Mouse (Mus musculus): ENCODE results near the gene Fam229a. TPM values are rescaled to one million over a fixed set of nuclear protein-coding genes. Genes with fewer than 3 reads are reported as not detected.

Fam229a gene
- polyA plus RNA-seq, 1 experiment from 2014 or later = not detected

DNA sequence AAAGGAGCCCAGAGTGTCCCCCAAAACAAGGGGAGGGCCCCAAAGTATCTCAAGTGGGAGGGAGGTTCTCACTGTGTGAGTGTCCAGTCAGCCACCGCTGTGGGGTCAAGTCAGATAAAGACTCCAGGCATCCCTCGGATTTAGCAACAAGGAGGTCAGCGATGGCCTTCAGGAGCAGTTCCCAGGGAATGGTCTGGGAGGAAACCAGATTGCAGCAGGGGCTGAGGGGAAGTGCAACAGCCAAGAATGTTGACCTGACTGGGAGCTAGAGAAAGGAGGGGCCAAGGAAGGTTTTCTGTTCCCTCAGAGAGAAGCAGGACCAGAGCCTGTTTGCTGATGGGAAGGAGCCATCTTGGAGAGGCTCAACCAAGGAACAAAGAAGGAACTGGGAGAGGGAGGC lies 8.0 kb downstream of the Fam229a start:
- 67% methylated on average over 3 of the region's 3 CpGs for WGBS

DNA sequence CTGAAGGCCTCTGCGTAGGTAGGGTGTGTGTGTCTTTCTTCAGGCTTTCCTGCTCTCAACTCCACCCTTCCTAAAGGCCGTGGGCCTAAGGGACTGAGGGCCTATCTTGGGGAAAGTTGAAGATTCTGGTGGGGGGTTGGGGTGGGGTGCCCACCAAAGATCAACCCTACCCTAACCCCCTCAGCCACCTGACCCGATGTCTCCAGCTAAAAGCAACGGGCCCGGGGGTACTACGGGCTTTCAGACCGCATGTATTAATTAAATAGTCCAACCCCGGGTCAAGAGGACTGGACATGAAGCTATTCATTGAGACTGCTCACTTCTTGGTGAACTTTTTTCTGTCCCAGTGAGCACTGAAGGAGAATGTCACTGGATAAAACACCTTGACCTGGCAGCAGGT lies 9.0 kb downstream of the Fam229a start:
- ATAC-seq (ENCODE audit: insufficient number of reproducible peaks, low FRiP score, low TSS enrichment, low read depth) = no peak
- Histone ChIP-seq H3K4me3 (replicated peaks) (peak overlapping the region; percentile 62), H3K4me1 (peaks cover 42% of the 10 kb centered on the region), H3K36me3 (no peaks in the 10 kb centered on the region), H3K27me3 (no peaks in the 10 kb centered on the region), H3K27ac (replicated peaks) (peak overlapping the region; percentile 89), H3K9me3 (replicated peaks) (no peaks in the 10 kb centered on the region), H3K9ac (no peak overlapping the region), H3K4me2 (replicated peaks) (peak overlapping the region; percentile 80)
- WGBS = 67% methylated on average over 8 of the region's 8 CpGs

More for the DNA sequence above, 8.0 kb downstream of the Fam229a start:
- Histone ChIP-seq H3K27ac (replicated peaks) (no peak overlapping the region), H3K4me2 (replicated peaks) (no peak overlapping the region), H3K4me1 (peaks cover 42% of the 10 kb centered on the region), H3K27me3 (no peaks in the 10 kb centered on the region), H3K36me3 (no peaks in the 10 kb centered on the region), H3K9me3 (replicated peaks) (no peaks in the 10 kb centered on the region), H3K9ac (no peak overlapping the region), H3K4me3 (replicated peaks) (no peak overlapping the region)
- no peak for ATAC-seq (ENCODE audit: insufficient number of reproducible peaks, low FRiP score, low TSS enrichment, low read depth)

GRCm38 (mm10) chr4:129500607-129501566 lies 9.9 kb downstream of the Fam229a start:
- Histone ChIP-seq H3K9me3 (replicated peaks) (no peaks in the 10 kb centered on the region), H3K27ac (replicated peaks) (peak overlapping the region; percentile 89), H3K4me1 (peaks cover 40% of the 10 kb centered on the region), H3K4me2 (replicated peaks) (peak overlapping the region; percentile 80), H3K27me3 (no peaks in the 10 kb centered on the region), H3K36me3 (no peaks in the 10 kb centered on the region), H3K4me3 (replicated peaks) (peak overlapping the region; percentile 62), H3K9ac (peak overlapping the region; percentile 47)
- 1% methylated on average over 48 of the region's 49 CpGs for WGBS
- peak; percentile 84 for ATAC-seq (ENCODE audit: insufficient number of reproducible peaks, low FRiP score, low TSS enrichment, low read depth)

GRCm38 (mm10) chr4:129502327-129502888 lies 11.4 kb downstream of the Fam229a start:
- H3K36me3 ChIP-seq = no peaks in the 10 kb centered on the region
- no peak overlapping the region for H3K27ac ChIP-seq (replicated peaks)
- H3K4me2 ChIP-seq (replicated peaks) = no peak overlapping the region
- 61% methylated on average over 9 of the region's 9 CpGs for WGBS
- no peak for ATAC-seq (ENCODE audit: insufficient number of reproducible peaks, low FRiP score, low TSS enrichment, low read depth)
- no peaks in the 10 kb centered on the region for H3K27me3 ChIP-seq
- H3K4me1 ChIP-seq = peaks cover 29% of the 10 kb centered on the region
- H3K4me3 ChIP-seq (replicated peaks) = no peak overlapping the region
- no peaks in the 10 kb centered on the region for H3K9me3 ChIP-seq (replicated peaks)
- H3K9ac ChIP-seq = no peak overlapping the region

GRCm38 (mm10) chr4:129502901-129503444 lies 12.0 kb downstream of the Fam229a start:
- ATAC-seq (ENCODE audit: insufficient number of reproducible peaks, low FRiP score, low TSS enrichment, low read depth) = no peak
- 0 out of 2 replicates have a peak overlapping the region, but pooled peaks have one; percentile 4 for H3K4me2 ChIP-seq (replicated peaks)

DNA sequence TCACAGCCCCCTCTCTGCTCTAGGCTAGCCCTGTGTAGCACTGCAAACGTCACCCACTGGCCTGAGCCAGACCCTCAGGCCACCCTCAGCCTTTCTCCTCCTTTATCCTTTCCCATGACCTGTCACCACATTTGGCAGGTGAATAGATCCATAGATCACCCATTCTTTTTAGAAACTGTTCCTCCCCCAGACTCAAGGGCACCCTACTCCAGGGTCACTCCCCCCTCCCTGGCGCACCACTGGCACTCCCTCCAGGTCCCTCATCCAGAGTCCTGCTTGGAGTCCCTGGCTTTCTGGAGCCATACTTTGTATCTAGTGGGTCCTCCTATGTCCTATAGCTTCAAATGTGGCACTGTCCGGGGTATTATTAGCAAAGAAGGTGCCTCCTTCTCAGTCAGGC lies 14.5 kb downstream of the Fam229a start:
- ATAC-seq (ENCODE audit: insufficient number of reproducible peaks, low FRiP score, low TSS enrichment, low read depth) = no peak
- no peak overlapping the region for H3K27ac ChIP-seq (replicated peaks)
- no peak overlapping the region for H3K4me3 ChIP-seq (replicated peaks)
- no peak overlapping the region for H3K4me2 ChIP-seq (replicated peaks)
- WGBS = 77% methylated on average over 3 of the region's 3 CpGs
- no peaks in the 10 kb centered on the region for H3K27me3 ChIP-seq
- no peaks in the 10 kb centered on the region for H3K9me3 ChIP-seq (replicated peaks)
- H3K9ac ChIP-seq = no peak overlapping the region
- no peaks in the 10 kb centered on the region for H3K36me3 ChIP-seq
- H3K4me1 ChIP-seq = peaks cover 21% of the 10 kb centered on the region

More at GRCm38 (mm10) chr4:129502901-129503444, 12.0 kb downstream of the Fam229a start:
- WGBS = 42% methylated on average over 11 of the region's 11 CpGs
- H3K27me3 ChIP-seq = no peaks in the 10 kb centered on the region
- no peak overlapping the region for H3K9ac ChIP-seq
- no peaks in the 10 kb centered on the region for H3K9me3 ChIP-seq (replicated peaks)
- H3K36me3 ChIP-seq = no peaks in the 10 kb centered on the region
- H3K4me1 ChIP-seq = peaks cover 29% of the 10 kb centered on the region
- H3K4me3 ChIP-seq (replicated peaks) = no peak overlapping the region
- no peak overlapping the region for H3K27ac ChIP-seq (replicated peaks)

GRCm38 (mm10) chr4:129507434-129508236 lies 16.6 kb downstream of the Fam229a start:
- Histone ChIP-seq H3K36me3 (no peaks in the 10 kb centered on the region), H3K27ac (replicated peaks) (no peak overlapping the region), H3K4me2 (replicated peaks) (no peak overlapping the region), H3K9me3 (replicated peaks) (no peaks in the 10 kb centered on the region), H3K4me1 (peaks cover 28% of the 10 kb centered on the region), H3K9ac (no peak overlapping the region), H3K4me3 (replicated peaks) (no peak overlapping the region), H3K27me3 (no peaks in the 10 kb centered on the region)
- WGBS = 62% methylated on average over 9 of the region's 10 CpGs
- ATAC-seq (ENCODE audit: insufficient number of reproducible peaks, low FRiP score, low TSS enrichment, low read depth) = no peak

GRCm38 (mm10) chr4:129508237-129508515 lies 17.2 kb downstream of the Fam229a start:
- H3K27ac ChIP-seq (replicated peaks) = no peak overlapping the region
- no peak overlapping the region for H3K9ac ChIP-seq
- no peaks in the 10 kb centered on the region for H3K36me3 ChIP-seq
- ATAC-seq (ENCODE audit: insufficient number of reproducible peaks, low FRiP score, low TSS enrichment, low read depth) = no peak
- H3K27me3 ChIP-seq = no peaks in the 10 kb centered on the region
- H3K4me1 ChIP-seq = peaks cover 28% of the 10 kb centered on the region
- 64% methylated on average over 3 of the region's 3 CpGs for WGBS
- H3K4me3 ChIP-seq (replicated peaks) = no peak overlapping the region
- no peak overlapping the region for H3K4me2 ChIP-seq (replicated peaks)
- no peaks in the 10 kb centered on the region for H3K9me3 ChIP-seq (replicated peaks)

DNA sequence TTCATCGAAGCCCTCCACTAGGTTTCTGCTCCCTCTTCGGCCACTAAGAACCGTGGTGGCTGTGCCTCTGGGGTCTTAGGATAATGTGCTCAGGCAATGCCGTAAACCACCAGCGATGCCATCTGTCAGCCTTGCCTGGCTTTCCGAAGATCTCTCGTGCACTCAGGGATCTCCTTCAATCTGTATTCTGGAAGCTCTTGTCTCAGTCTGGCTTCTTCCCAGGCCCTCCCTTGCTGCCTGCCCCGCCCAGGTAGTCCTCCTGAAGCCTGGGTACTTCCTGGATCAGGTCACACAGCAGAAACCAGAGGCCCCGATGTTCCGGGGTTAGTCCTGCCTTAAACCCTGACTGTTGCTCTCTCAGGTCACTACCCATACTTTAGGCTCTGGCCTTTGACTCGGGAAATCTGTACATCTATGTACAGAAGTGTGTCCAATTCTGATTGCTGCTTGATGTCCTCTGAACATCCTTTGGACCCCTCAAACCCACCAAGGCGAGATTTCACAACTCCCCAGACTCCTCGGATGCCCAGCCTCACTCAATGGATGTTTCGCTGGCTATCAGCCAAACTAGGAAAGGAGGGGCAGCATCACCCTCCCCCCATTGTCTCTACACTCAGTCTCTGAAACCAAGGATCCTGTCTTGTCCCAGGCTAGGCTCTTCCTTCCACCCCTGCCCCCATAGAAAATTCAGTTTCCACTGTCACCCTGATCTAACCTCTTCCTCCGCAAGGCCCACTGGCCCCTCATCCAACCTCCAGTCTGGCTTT lies 18.0 kb downstream of the Fam229a start:
- H3K27me3 ChIP-seq = no peaks in the 10 kb centered on the region
- no peaks in the 10 kb centered on the region for H3K9me3 ChIP-seq (replicated peaks)
- no peaks in the 10 kb centered on the region for H3K36me3 ChIP-seq
- 57% methylated on average over 15 of the region's 15 CpGs for WGBS
- no peak for ATAC-seq (ENCODE audit: insufficient number of reproducible peaks, low FRiP score, low TSS enrichment, low read depth)
- no peak overlapping the region for H3K4me3 ChIP-seq (replicated peaks)
- H3K4me1 ChIP-seq = peaks cover 25% of the 10 kb centered on the region
- no peak overlapping the region for H3K27ac ChIP-seq (replicated peaks)
- no peak overlapping the region for H3K9ac ChIP-seq
- H3K4me2 ChIP-seq (replicated peaks) = no peak overlapping the region

GRCm38 (mm10) chr4:129509650-129510049 lies 18.7 kb downstream of the Fam229a start:
- Histone ChIP-seq H3K9ac (no peak overlapping the region), H3K4me1 (peaks cover 25% of the 10 kb centered on the region), H3K9me3 (replicated peaks) (no peaks in the 10 kb centered on the region), H3K27me3 (no peaks in the 10 kb centered on the region), H3K36me3 (no peaks in the 10 kb centered on the region), H3K4me2 (replicated peaks) (no peak overlapping the region), H3K27ac (replicated peaks) (no peak overlapping the region), H3K4me3 (replicated peaks) (no peak overlapping the region)
- 63% methylated on average over 3 of the region's 3 CpGs for WGBS
- no peak for ATAC-seq (ENCODE audit: insufficient number of reproducible peaks, low FRiP score, low TSS enrichment, low read depth)

All from embryonic facial prominence, embryonic 15.5 days (tissue).